Mouse (Mus musculus) neural tube, embryonic 12.5 days (tissue): ENCODE results near the gene Ccdc175. TPM values are rescaled to one million over a fixed set of nuclear protein-coding genes. Genes with fewer than 3 reads are reported as not detected.

ENCODE experiments used
- ATAC-seq: fragments of 200-750 bp; cut with Nextera tagmentation; 2 replicates; pipeline ENCODE4 v1.8.0; 2017; ENCODE audit warnings: low read depth, mild to moderate bottlenecking, moderate TSS enrichment, moderate library complexity; ENCODE audit not compliant: low FRiP score
- H3K27ac ChIP-seq: fragments of 300-500 bp; sonication (generic); 2 replicates; pipeline ENCODE4 v1.5.1; 2016
- H3K27me3 ChIP-seq: fragments of 300-500 bp; sonication (generic); replicated peaks from 2 replicates; pipeline ENCODE4 v1.6.1; 2016; ENCODE audit warnings: mild to moderate bottlenecking
- H3K36me3 ChIP-seq: fragments of 300-500 bp; sonication (generic); 2 replicates; pipeline ENCODE4 v1.6.1; 2016; ENCODE audit warnings: mild to moderate bottlenecking
- H3K4me1 ChIP-seq: fragments of 300-500 bp; sonication (generic); 2 replicates; pipeline ENCODE4 v1.6.1; 2016
- H3K4me2 ChIP-seq: fragments of 300-500 bp; sonication (generic); replicated peaks from 2 replicates; pipeline ENCODE4 v1.6.1; 2016; ENCODE audit warnings: mild to moderate bottlenecking
- H3K4me3 ChIP-seq: fragments of 300-500 bp; sonication (generic); 2 replicates; pipeline ENCODE4 v1.5.1; 2016
- H3K9ac ChIP-seq: fragments of 300-500 bp; sonication (generic); 2 replicates; pipeline ENCODE4 v1.6.1; 2016; ENCODE audit warnings: mild to moderate bottlenecking
- H3K9me3 ChIP-seq: fragments of 300-500 bp; sonication (generic); 2 replicates; pipeline ENCODE4 v1.6.1; 2016; ENCODE audit warnings: mild to moderate bottlenecking
- WGBS: fragments of 180-500 bp; shearing (Covaris S2); methylation state at CpG from one replicate; pipeline ENCODE4 v1.1.7; 2016; 5-methylcytosine and 5-hydroxymethylcytosine counted together
- polyA plus RNA-seq: library from polyadenylated mRNA; unstranded; fragments of >200 nt; fragmentation: Nextera tagmentation; extraction: Ambion mirVana; gene quantifications from 2 replicates; pipeline ENCODE4 v1.2.1, GENCODE M21; 2016

The Ccdc175 gene
- polyA plus RNA-seq = not detected in 2 replicates

DNA sequence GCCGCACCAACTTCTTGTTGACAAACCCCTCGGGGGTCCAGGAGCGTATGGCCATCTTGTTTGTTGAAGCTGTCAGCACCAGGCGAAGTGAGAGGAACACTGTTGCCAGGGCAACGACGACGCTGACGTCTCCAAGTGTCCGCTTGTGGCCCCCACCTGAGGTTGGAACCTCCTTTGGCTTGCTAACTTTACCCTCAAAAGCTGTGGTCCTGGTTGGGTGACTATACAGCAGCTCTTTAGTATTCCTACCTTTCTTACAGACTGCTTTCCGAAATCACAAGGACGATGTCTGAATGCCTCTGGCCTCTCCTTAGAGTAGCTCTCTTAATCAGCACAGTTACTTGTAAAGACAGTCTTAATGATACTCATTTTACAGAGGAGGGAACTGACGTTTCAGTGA, at the start of gene Ccdc175:
Gene Ccdc175 (minus strand): TSS at position 101 of the 400 bp plus-strand sequence.
- no peak within 1 kb of the TSS for H3K4me3 ChIP-seq
- no peak within 1 kb of the TSS for H3K4me2 ChIP-seq
- H3K9ac ChIP-seq = no peak within 1 kb of the TSS
- H3K27ac ChIP-seq = no peak within 1 kb of the TSS
- no peaks in the 10 kb centered on the region for H3K27me3 ChIP-seq
- 83% methylated on average over 12 of the region's 12 CpGs for WGBS
- H3K4me1 ChIP-seq = no peaks in the 10 kb centered on the region
- H3K36me3 ChIP-seq = no peaks in the 10 kb centered on the region
- no peaks in the 10 kb centered on the region for H3K9me3 ChIP-seq
- no peak for ATAC-seq

DNA sequence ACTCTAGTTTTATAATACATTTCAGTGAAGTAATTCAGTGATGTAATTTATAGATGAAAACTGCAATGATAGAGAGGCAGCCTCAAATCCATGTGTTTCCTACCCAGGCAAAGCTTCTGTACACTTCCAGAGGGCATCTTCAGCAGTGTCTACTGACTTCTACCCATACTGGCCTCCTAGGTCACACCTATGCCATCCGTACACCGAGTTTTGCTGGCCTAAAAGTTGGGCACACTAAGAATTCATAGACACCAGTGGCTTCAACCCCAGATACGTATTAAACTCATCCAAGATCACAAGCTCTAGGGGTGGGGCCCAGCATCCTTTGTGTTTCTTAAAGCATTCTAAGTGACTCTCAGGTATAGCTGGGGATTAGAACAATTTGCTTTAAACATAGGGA, 49.3 kb upstream of the Ccdc175 start:
- H3K27ac ChIP-seq = no peak overlapping the region
- peaks cover 3% of the 10 kb centered on the region; the same call in 1 of the 2 replicates for H3K27me3 ChIP-seq
- ATAC-seq = no peak
- no peaks in the 10 kb centered on the region for H3K9me3 ChIP-seq
- peak overlapping the region; percentile 64 for H3K4me3 ChIP-seq
- peak overlapping the region; percentile 64 for H3K4me2 ChIP-seq
- no peaks in the 10 kb centered on the region for H3K36me3 ChIP-seq
- H3K9ac ChIP-seq = peak overlapping the region; percentile 82
- H3K4me1 ChIP-seq = peaks cover 18% of the 10 kb centered on the region
- WGBS = 88% methylated on average over 3 of the region's 3 CpGs

DNA sequence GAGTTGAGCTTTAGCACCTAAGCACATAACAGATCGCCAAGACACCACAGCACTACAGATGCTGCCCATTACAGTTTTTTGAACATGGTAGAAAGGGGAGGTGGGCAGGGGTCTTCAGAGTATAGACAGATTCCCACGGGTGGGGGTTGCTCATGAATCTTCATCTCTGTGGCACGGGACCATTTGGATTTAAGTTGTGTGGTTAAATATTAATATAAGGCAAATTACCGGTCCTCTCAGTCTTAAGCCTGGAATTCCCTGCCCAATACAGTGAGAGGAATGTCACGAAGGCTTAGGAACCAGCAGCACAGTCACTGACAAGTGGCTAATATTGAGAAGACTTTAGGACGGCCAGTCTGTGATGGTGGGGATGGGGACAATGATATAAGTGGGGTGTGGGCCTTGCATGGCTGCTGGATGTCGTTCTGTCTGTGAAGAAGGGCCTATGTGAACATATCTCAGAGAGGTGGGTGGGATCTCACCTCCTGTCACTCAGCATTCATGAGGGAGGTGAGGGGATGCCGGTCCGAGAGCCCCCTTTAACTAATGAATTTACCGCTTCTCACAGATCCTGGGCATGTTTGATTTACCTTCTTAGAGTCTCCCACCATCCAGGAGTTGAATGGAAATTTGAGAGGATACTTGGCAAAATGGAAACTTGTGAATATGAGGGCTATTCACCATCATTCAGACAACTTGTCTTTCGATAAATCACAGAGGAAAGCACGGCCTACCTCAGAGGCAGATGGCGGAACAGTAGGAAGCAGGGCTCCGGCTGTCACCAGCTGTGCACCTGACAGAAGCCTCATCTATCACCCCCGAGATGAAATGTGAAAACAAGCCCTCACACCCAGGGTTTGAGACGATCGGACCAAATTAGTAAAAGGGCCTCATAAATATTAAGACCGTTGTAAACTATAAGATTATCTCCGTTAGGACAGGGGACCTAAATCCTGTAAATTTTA, 48.3 kb upstream of the Ccdc175 start:
- WGBS = 60% methylated on average over 19 of the region's 19 CpGs
- ATAC-seq = no peak
- H3K36me3 ChIP-seq = no peaks in the 10 kb centered on the region
- H3K27ac ChIP-seq = no peak overlapping the region
- no peaks in the 10 kb centered on the region for H3K9me3 ChIP-seq
- H3K4me1 ChIP-seq = peaks cover 18% of the 10 kb centered on the region
- peak overlapping the region; percentile 82 for H3K9ac ChIP-seq
- H3K4me2 ChIP-seq = peak overlapping the region; percentile 64
- H3K4me3 ChIP-seq = peak overlapping the region; percentile 64
- peaks cover 3% of the 10 kb centered on the region; the same call in 1 of the 2 replicates for H3K27me3 ChIP-seq

DNA sequence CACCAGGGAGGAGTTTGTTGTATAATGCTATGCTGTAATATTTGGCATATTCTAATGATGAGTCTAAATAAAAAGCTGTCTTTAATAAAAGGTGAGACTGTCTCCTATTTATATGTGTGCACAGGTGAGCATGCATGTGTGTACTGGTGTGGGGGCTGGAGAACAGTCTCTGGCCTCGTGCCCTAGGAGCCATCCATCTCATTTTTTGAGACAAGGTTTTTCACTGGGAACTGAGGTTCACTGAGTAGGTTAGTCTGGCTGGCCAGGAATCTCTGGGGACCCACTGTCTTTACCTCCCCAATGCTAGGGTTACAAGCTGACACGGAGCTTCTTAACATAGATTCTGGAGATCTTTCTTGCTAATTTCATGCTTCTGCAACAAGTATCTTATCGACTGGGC, 47.3 kb upstream of the Ccdc175 start:
- Histone ChIP-seq H3K9ac (no peak overlapping the region), H3K4me2 (peak overlapping the region; percentile 64), H3K9me3 (no peaks in the 10 kb centered on the region), H3K36me3 (no peaks in the 10 kb centered on the region), H3K27me3 (peaks cover 3% of the 10 kb centered on the region; the same call in 1 of the 2 replicates), H3K4me1 (peaks cover 18% of the 10 kb centered on the region), H3K27ac (no peak overlapping the region), H3K4me3 (no peak overlapping the region)
- ATAC-seq = no peak
- WGBS = 77% methylated on average over 3 of the region's 3 CpGs

DNA sequence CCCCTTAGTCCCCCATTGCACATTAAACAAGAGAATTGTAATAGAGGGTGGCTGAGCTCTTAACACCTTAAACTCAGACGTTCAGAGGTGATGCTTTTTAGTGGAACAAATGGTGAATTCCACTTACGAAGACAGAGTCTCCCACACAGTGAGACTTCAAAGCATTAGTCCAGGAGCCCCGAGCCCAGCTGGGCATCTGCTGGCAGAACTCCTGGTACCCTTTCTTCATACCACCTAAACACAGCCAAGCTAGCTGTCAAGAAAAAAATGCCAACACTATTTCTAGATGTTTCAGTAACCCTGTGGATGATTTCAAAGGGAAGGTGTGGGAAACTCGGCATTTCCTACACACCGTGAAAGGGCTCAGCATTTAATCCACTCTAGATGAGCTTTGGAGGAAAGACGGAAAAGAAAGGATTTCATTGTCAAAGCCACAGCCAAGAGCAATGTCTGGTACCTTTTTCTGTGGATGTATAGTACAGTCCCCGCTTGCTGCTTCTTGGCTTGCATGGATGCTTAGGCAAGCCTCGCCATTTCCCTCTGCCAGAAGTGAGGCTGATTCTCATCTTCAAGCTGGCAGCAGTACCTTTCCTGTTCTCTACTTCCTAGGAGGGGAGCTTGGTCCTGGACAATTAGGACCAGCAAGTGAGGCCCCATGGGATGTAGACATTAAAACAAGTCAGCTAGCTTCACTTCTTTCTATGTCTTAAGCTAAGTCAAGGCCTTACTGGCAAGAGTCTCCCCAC, 44.8 kb upstream of the Ccdc175 start:
- Histone ChIP-seq H3K4me2 (no peak overlapping the region), H3K4me3 (no peak overlapping the region), H3K9ac (no peak overlapping the region), H3K27me3 (no peaks in the 10 kb centered on the region), H3K36me3 (no peaks in the 10 kb centered on the region; the same call in 1 of the 2 replicates), H3K4me1 (peaks cover 18% of the 10 kb centered on the region), H3K9me3 (no peaks in the 10 kb centered on the region), H3K27ac (no peak overlapping the region)
- 71% methylated on average over 8 of the region's 8 CpGs for WGBS
- ATAC-seq = no peak

DNA sequence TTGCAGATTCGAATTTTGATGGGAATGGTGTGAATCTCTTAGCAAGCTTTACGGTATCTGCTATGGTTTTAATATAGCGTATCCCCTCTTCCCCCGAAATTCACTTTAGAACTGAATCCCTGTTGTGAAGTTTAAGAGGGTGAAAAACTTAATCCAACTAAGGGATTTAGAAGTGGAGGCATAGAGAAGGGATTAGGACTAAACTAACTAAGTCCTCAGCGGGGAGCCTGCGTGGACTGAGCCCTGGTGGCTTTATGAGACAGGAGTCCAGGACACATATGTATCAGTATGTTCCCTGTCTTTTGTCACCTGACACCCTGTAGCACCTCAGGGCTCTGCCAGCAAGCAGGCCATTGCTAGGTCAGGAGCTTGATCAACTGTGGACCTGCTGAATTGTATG, 42.9 kb upstream of the Ccdc175 start:
- no peaks in the 10 kb centered on the region for H3K9me3 ChIP-seq
- no peak for ATAC-seq
- peaks cover 10% of the 10 kb centered on the region for H3K36me3 ChIP-seq
- H3K27me3 ChIP-seq = no peaks in the 10 kb centered on the region
- no peak overlapping the region for H3K27ac ChIP-seq
- no peak overlapping the region for H3K4me2 ChIP-seq
- WGBS = 93% methylated on average over 6 of the region's 6 CpGs
- H3K9ac ChIP-seq = no peak overlapping the region
- H3K4me1 ChIP-seq = peaks cover 14% of the 10 kb centered on the region
- H3K4me3 ChIP-seq = no peak overlapping the region

DNA sequence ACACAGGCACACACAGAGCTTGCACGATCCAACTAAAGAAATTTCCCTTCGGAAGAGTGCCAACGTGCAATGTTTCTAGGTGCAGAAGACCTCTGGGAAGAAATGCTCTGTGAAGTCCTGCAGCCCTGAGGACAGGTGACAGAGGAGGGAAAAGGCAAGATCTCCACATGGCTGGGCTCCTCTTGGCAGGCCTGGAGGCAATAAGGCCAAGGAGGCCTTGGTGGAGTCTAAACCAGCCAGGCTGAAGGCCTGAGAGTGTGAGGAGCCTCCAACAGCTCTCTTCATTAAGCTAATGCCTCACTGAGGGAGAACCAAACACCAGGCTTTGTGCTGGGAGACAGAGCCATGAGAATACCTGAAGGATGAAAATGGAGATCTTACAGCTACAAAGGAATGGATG, 40.5 kb upstream of the Ccdc175 start:
- H3K4me1 ChIP-seq = peaks cover 7% of the 10 kb centered on the region; the same call in 1 of the 2 replicates
- ATAC-seq = no peak
- H3K27me3 ChIP-seq = no peaks in the 10 kb centered on the region
- WGBS = 93% methylated on average over 3 of the region's 3 CpGs
- H3K36me3 ChIP-seq = peaks cover 30% of the 10 kb centered on the region
- no peak overlapping the region for H3K4me2 ChIP-seq
- no peak overlapping the region for H3K4me3 ChIP-seq
- H3K9me3 ChIP-seq = no peaks in the 10 kb centered on the region
- H3K9ac ChIP-seq = no peak overlapping the region
- H3K27ac ChIP-seq = no peak overlapping the region

DNA sequence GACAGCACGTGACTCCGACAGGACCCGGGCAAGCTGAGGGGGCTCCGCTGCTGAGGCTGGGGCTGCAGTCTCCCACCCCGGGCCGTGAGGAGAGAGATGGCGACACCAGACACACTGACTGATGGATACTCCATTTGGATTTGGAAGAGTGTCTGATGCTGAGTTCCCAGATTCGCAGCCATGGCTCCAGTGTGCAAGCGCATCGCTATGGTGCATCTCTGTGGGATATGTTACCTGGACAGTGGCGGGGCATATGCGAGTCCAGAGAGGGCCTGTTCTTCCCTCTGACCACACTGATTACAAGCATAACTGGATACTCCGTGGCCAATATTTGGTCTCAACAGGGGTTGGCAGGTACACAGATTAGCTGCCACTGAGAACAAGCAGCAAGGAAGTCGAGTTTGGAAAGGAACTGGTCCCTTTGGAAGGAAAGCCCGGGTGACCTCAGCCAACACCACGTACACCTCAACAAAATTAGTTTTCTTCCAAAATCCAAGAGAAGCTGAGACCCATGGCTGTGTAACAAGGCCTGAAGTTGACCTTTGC, 38.8 kb upstream of the Ccdc175 start:
- Histone ChIP-seq H3K36me3 (peaks cover 45% of the 10 kb centered on the region), H3K9me3 (no peaks in the 10 kb centered on the region), H3K4me3 (no peak overlapping the region), H3K9ac (no peak overlapping the region), H3K27ac (no peak overlapping the region), H3K4me1 (no peaks in the 10 kb centered on the region), H3K4me2 (no peak overlapping the region), H3K27me3 (no peaks in the 10 kb centered on the region)
- no peak for ATAC-seq
- WGBS = 97% methylated on average over 16 of the region's 16 CpGs

DNA sequence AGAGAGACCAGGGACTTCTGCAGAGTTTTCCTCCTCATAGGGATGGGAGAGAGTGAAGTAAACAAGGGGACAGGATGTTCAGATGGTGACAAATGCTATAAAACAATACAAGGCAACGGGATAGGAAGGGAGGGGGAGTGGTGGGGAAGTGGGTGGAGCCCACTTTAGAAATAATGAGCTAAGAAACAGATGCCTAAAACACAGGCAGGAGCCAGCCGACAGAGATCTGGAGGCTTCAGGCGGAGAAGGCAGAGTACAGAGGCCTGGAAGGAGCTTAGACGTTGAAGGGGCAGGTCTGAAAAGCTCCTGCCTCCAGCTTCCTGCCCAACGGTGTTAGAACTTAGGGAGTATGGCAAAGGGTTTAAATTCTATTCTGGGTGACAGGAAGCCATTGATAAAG, 28.7 kb upstream of the Ccdc175 start:
- WGBS = 56% methylated on average over 5 of the region's 5 CpGs

DNA sequence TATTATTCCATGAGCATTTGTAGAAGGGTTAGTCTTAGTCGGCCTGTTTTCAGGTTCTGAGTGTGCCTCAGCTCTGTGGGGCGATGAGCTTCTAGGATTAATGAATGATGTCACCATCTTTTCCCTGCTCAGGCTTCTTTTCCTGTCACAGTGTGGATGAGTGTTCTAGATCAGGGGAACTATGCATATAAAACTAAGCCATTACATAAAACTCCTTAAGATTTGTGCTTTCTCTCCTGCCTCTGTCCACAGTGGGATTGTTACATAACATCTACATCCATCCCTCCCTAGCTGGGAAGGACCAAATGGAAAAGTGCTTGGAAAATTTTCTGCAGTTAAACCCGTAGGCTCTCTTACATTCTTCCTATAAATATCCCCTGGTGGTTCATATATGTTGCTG, 16.0 kb upstream of the Ccdc175 start:
- Histone ChIP-seq H3K27me3 (no peaks in the 10 kb centered on the region), H3K27ac (no peak overlapping the region), H3K36me3 (no peaks in the 10 kb centered on the region), H3K4me2 (no peak overlapping the region), H3K4me3 (no peak overlapping the region), H3K9ac (no peak overlapping the region), H3K9me3 (no peaks in the 10 kb centered on the region), H3K4me1 (peaks cover 7% of the 10 kb centered on the region; the same call in 1 of the 2 replicates)
- ATAC-seq = no peak
- WGBS = 88% methylated on average over 3 of the region's 3 CpGs

More for the DNA sequence above, 28.7 kb upstream of the Ccdc175 start:
- Histone ChIP-seq H3K27ac (no peak overlapping the region), H3K4me1 (no peaks in the 10 kb centered on the region), H3K9ac (no peak overlapping the region), H3K9me3 (no peaks in the 10 kb centered on the region), H3K4me2 (no peak overlapping the region), H3K4me3 (no peak overlapping the region), H3K27me3 (no peaks in the 10 kb centered on the region), H3K36me3 (peaks cover 79% of the 10 kb centered on the region)
- ATAC-seq = no peak

DNA sequence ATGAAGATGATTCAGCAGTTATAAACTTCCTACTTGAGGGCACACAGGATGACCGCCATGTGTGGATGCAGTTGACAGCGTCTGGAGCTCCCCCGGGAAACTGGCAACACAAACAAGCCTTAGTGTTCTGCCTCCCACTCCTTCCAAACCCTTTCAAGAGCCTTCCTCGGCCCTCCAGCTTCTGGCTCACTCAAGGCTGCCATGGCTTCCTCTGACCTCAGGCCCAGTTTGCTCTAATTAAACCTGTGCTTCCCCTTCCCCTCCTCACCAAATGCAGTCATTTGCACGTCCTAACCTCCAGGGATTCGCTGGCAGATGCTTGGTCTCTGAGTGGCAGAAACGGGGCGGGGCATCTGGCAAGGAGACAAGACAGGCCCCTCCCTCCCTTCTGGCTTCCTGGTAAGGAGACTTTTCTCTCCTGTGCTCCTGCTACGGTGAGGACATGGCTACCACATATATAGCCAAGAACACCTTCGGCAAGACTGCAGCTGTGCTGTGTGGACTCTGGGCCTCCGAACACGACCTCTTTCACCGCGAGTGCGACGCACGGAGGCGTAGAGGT, 13.2 kb upstream of the Ccdc175 start:
- 58% methylated on average over 18 of the region's 18 CpGs for WGBS
- no peak overlapping the region for H3K4me3 ChIP-seq
- ATAC-seq = peak; percentile 37; the same call in 1 of the 2 replicates
- no peaks in the 10 kb centered on the region for H3K36me3 ChIP-seq
- peak overlapping the region; percentile 21; the same call in 1 of the 2 replicates for H3K4me2 ChIP-seq
- H3K27me3 ChIP-seq = no peaks in the 10 kb centered on the region
- no peak overlapping the region for H3K9ac ChIP-seq
- H3K27ac ChIP-seq = no peak overlapping the region
- H3K9me3 ChIP-seq = no peaks in the 10 kb centered on the region
- peaks cover 7% of the 10 kb centered on the region; the same call in 1 of the 2 replicates for H3K4me1 ChIP-seq
